Mouse (Mus musculus) forebrain, embryonic 12.5 days (tissue): ENCODE results near the gene Map3k13. TPM values are rescaled to one million over a fixed set of nuclear protein-coding genes. Genes with fewer than 3 reads are reported as not detected.

Source experiments
- ATAC-seq: fragments of 200-750 bp; cut with Nextera tagmentation; 2 replicates; pipeline ENCODE4 v1.8.0; 2017; ENCODE audit warnings: moderate TSS enrichment; ENCODE audit not compliant: low FRiP score
- H3K27ac ChIP-seq: fragments of 300-500 bp; sonication (generic); 2 replicates; pipeline ENCODE4 v1.5.1; 2016; ENCODE audit warnings: mild to moderate bottlenecking
- H3K27me3 ChIP-seq: fragments of 300-500 bp; sonication (generic); 2 replicates; pipeline ENCODE4 v1.6.1; 2016; ENCODE audit warnings: mild to moderate bottlenecking
- H3K36me3 ChIP-seq: fragments of 300-500 bp; sonication (generic); replicated peaks from 2 replicates; pipeline ENCODE4 v1.6.1; 2016; ENCODE audit warnings: mild to moderate bottlenecking
- H3K4me1 ChIP-seq: fragments of 300-500 bp; sonication (generic); 2 replicates; pipeline ENCODE4 v1.6.1; 2016
- H3K4me2 ChIP-seq: fragments of 300-500 bp; sonication (generic); 2 replicates; pipeline ENCODE4 v1.6.1; 2016; ENCODE audit warnings: mild to moderate bottlenecking, moderate library complexity
- H3K4me3 ChIP-seq: fragments of 300-500 bp; sonication (generic); replicated peaks from 2 replicates; pipeline ENCODE4 v1.5.1; 2016; ENCODE audit warnings: mild to moderate bottlenecking
- H3K9ac ChIP-seq: fragments of 300-500 bp; sonication (generic); 2 replicates; pipeline ENCODE4 v1.6.1; 2016; ENCODE audit warnings: mild to moderate bottlenecking
- H3K9me3 ChIP-seq: fragments of 300-500 bp; sonication (generic); 2 replicates; pipeline ENCODE4 v1.6.1; 2016
- WGBS: fragments of 180-500 bp; shearing (Covaris S2); methylation state at CpG from one replicate; pipeline ENCODE4 v1.1.7; 2016; 5-methylcytosine and 5-hydroxymethylcytosine counted together
- polyA plus RNA-seq: library from polyadenylated mRNA; unstranded; fragments of >200 nt; fragmentation: Nextera tagmentation; extraction: Ambion mirVana; gene quantifications from 2 replicates; pipeline ENCODE4 v1.2.1, GENCODE M21; 2016

Map3k13 gene
- polyA plus RNA-seq, 1 experiment from 2014 or later = 4.8 TPM

DNA sequence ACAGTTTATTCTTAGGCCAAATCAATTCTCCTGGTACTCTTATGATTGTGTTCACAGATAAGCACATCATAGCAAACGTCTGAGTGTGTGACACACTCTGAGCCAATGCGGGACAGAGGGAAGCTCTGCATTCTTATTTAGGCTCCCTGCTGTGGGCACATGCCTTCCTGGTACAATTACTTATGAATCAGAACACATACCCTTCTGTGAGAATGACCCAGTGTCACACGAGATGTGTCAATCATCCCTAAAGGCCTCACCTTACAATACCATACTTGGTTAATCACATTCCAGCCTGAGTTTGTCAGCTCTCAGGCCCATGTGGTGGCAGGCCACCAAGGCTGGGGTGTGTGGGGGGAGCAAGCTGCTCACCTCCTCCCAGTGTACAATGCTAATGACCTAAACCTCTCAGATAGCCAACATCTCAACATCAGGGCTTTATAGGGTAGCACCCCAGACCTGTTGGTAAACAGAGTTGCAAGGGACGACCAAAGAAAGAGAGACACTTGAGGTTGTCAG is 63.0 kb downstream of the Map3k13 start:
- Histone ChIP-seq H3K9ac (no peak overlapping the region), H3K9me3 (no peaks in the 10 kb centered on the region), H3K27me3 (no peaks in the 10 kb centered on the region), H3K4me1 (peaks cover 50% of the 10 kb centered on the region), H3K4me2 (no peak overlapping the region), H3K27ac (peak overlapping the region; percentile 50; the same call in 1 of the 2 replicates), H3K4me3 (no peak overlapping the region), H3K36me3 (no peaks in the 10 kb centered on the region)
- peak; percentile 31; the same call in 1 of the 2 replicates for ATAC-seq
- 31% methylated on average over 4 of the region's 4 CpGs for WGBS

- 58% methylated on average over 6 of the region's 6 CpGs for WGBS
- ATAC-seq = no peak; the same call in 1 of the 2 replicates
- Histone ChIP-seq H3K9me3 (no peaks in the 10 kb centered on the region), H3K27ac (peak overlapping the region; percentile 53), H3K36me3 (no peaks in the 10 kb centered on the region), H3K4me1 (peaks cover 41% of the 10 kb centered on the region), H3K27me3 (no peaks in the 10 kb centered on the region), H3K4me3 (no peak overlapping the region), H3K9ac (no peak overlapping the region), H3K4me2 (no peak overlapping the region)
These were observed 64.0 kb downstream of the Map3k13 start for GRCm38 (mm10) chr16:21858163-21858562.

DNA sequence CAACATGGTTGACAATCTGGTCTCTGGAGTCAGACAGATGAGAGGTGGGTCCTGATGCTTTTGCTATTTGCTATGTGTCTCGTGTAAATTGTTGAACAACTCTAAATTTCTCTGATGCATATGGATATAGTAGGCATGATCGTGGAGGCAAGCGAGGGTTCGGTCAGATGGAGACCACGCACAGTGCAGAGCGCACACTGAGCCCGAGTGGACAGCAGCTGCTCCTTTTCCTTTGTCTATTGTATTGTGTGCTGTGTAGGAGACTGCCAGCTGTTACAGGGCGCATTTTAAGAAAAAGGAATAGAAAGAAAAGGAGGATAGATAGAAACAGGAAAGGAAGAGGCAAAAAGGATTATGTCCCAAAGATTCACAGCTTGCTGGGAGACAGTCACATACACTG is 64.7 kb downstream of the Map3k13 start:
- peak; percentile 75; the same call in 1 of the 2 replicates for ATAC-seq
- Histone ChIP-seq H3K4me3 (no peak overlapping the region), H3K9ac (no peak overlapping the region), H3K27me3 (no peaks in the 10 kb centered on the region), H3K4me1 (peaks cover 36% of the 10 kb centered on the region), H3K4me2 (no peak overlapping the region), H3K36me3 (no peaks in the 10 kb centered on the region), H3K27ac (peak overlapping the region; percentile 53), H3K9me3 (no peaks in the 10 kb centered on the region)
- 59% methylated on average over 8 of the region's 8 CpGs for WGBS

DNA sequence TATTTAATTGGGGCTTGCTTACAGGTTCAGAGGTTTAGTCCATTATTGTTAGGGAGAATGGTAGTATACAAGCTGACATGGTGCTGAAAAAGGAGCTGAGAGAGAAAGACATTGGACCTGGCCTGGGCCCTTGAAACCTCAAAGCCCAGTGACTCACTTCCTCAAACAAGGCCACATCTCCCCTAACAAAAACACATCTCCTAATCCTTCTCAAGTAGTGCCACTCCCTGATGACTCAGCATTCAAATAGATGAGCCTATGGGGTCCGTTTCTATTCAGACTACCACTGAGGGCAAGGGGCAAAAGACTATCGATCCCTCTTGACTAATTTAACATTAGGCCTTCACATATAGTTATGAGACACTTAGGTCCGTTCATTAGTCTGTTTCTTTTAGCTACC is 68.3 kb downstream of the Map3k13 start:
- H3K9me3 ChIP-seq = no peaks in the 10 kb centered on the region
- H3K36me3 ChIP-seq = no peaks in the 10 kb centered on the region
- ATAC-seq = no peak
- no peaks in the 10 kb centered on the region for H3K27me3 ChIP-seq
- no peak overlapping the region for H3K27ac ChIP-seq
- 80% methylated on average over 3 of the region's 3 CpGs for WGBS
- no peak overlapping the region for H3K4me2 ChIP-seq
- H3K4me3 ChIP-seq = no peak overlapping the region
- H3K9ac ChIP-seq = no peak overlapping the region
- peaks cover 39% of the 10 kb centered on the region for H3K4me1 ChIP-seq

GRCm38 (mm10) chr16:21865250-21865982 is 71.3 kb downstream of the Map3k13 start:
- no peak overlapping the region for H3K4me2 ChIP-seq
- H3K4me1 ChIP-seq = peaks cover 40% of the 10 kb centered on the region
- no peaks in the 10 kb centered on the region for H3K27me3 ChIP-seq
- WGBS = 57% methylated on average over 7 of the region's 7 CpGs
- H3K27ac ChIP-seq = peak overlapping the region; percentile 57
- H3K4me3 ChIP-seq = no peak overlapping the region
- no peaks in the 10 kb centered on the region for H3K36me3 ChIP-seq
- ATAC-seq = no peak
- H3K9me3 ChIP-seq = no peaks in the 10 kb centered on the region
- H3K9ac ChIP-seq = no peak overlapping the region

DNA sequence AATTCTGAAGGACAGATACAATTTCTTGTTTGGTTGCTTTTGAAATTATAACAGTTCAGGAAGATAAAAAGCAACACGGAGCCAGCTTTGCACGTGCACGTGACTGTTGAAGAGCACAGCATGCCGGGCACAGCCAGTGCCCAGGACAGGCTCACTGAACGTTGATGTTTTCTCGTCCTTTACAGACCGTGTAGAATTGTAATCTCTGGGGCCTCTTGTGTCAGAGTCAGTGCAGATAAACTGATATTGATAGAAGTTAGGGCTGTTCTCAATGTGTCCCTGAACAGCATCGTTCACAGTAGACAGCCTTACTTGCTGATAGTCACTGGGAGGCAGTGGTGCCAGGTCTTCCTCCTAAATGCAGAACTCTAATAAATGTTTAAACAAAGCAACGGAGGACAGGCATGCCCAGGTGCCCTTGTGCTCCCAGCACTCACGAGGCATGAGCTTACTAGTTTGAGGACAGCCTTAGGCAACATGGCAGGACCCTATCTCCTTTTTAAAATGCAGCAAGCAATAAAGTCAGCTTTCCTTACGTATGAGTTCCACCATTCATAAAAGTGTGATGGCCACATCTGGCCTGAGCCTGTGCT is 71.9 kb downstream of the Map3k13 start:
- WGBS = 82% methylated on average over 11 of the region's 11 CpGs
- Histone ChIP-seq H3K4me1 (peaks cover 42% of the 10 kb centered on the region), H3K4me2 (no peak overlapping the region), H3K27me3 (no peaks in the 10 kb centered on the region), H3K9ac (no peak overlapping the region), H3K9me3 (no peaks in the 10 kb centered on the region), H3K4me3 (no peak overlapping the region), H3K36me3 (no peaks in the 10 kb centered on the region), H3K27ac (peak overlapping the region; percentile 57; the same call in 1 of the 2 replicates)
- no peak for ATAC-seq

DNA sequence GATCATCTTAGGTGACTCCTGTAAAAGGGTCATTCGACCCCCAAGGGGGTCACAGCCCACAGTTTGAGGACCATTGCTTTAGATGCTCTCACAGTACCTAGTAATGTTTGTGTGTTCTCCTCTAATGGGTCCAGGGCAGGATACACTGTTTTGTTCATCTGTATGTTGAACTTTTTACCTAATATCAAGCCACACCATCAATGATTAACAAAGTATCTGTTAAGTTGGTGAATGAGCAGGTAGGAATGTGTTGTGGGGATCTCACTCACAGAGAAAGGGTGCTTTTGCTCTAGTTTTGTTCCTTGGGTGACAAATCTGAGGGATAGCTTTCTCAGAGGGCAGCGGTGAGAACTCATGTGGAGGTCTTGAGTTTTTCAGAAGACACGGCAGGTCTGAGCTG is 73.6 kb downstream of the Map3k13 start:
- H3K4me1 ChIP-seq = peaks cover 42% of the 10 kb centered on the region
- no peak overlapping the region for H3K27ac ChIP-seq
- 84% methylated on average over 3 of the region's 3 CpGs for WGBS

GRCm38 (mm10) chr16:21868651-21869050 is 74.5 kb downstream of the Map3k13 start:
- ATAC-seq = no peak
- peak overlapping the region; percentile 61; the same call in 1 of the 2 replicates for H3K27ac ChIP-seq
- no peak overlapping the region for H3K4me3 ChIP-seq
- no peak overlapping the region for H3K9ac ChIP-seq
- H3K36me3 ChIP-seq = no peaks in the 10 kb centered on the region
- no peaks in the 10 kb centered on the region for H3K9me3 ChIP-seq
- WGBS = 75% methylated on average over 6 of the region's 6 CpGs
- H3K4me2 ChIP-seq = no peak overlapping the region
- H3K27me3 ChIP-seq = no peaks in the 10 kb centered on the region
- H3K4me1 ChIP-seq = peaks cover 42% of the 10 kb centered on the region

More for the DNA sequence above, 73.6 kb downstream of the Map3k13 start:
- Histone ChIP-seq H3K27me3 (no peaks in the 10 kb centered on the region), H3K9me3 (no peaks in the 10 kb centered on the region), H3K4me2 (no peak overlapping the region), H3K4me3 (no peak overlapping the region), H3K9ac (no peak overlapping the region), H3K36me3 (no peaks in the 10 kb centered on the region)
- ATAC-seq = no peak

- 12% methylated on average over 4 of the region's 4 CpGs for WGBS
- Histone ChIP-seq H3K9ac (no peak overlapping the region), H3K27ac (peak overlapping the region; percentile 59), H3K4me3 (no peak overlapping the region), H3K27me3 (no peaks in the 10 kb centered on the region), H3K36me3 (no peaks in the 10 kb centered on the region), H3K4me2 (no peak overlapping the region), H3K4me1 (peaks cover 42% of the 10 kb centered on the region), H3K9me3 (no peaks in the 10 kb centered on the region)
- peak; percentile 88 for ATAC-seq
These were observed 75.7 kb downstream of the Map3k13 start for GRCm38 (mm10) chr16:21869879-21870278.

DNA sequence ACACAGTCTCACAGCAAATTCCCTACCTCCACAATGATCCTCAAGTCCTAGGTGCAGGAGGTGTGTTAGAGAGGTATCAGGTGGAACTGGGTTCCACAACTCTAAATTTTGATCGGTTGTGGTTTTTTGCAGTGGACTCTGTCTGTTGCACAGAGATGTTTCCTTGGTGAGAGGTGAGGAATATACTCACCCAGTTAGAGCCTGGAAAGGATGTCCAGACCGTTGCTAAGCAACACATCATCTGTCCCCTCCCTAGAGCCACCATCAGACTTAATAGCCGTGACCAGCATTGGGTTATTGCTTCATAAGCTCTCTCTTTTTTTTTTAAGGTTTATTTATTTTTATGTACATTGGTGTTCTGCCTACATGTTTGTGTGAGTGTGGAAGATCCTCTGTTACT is 83.6 kb downstream of the Map3k13 start:
- Histone ChIP-seq H3K9me3 (no peaks in the 10 kb centered on the region), H3K9ac (no peak overlapping the region), H3K4me3 (no peak overlapping the region), H3K4me2 (no peak overlapping the region), H3K27ac (no peak overlapping the region), H3K36me3 (no peaks in the 10 kb centered on the region), H3K27me3 (no peaks in the 10 kb centered on the region), H3K4me1 (peaks cover 19% of the 10 kb centered on the region)
- 94% methylated on average over 3 of the region's 3 CpGs for WGBS
- ATAC-seq = no peak

GRCm38 (mm10) chr16:21878834-21879233 is 84.7 kb downstream of the Map3k13 start:
- H3K4me1 ChIP-seq = peaks cover 23% of the 10 kb centered on the region
- H3K4me2 ChIP-seq = no peak overlapping the region
- no peaks in the 10 kb centered on the region for H3K9me3 ChIP-seq
- H3K27ac ChIP-seq = no peak overlapping the region
- WGBS = 87% methylated on average over 3 of the region's 3 CpGs
- H3K27me3 ChIP-seq = no peaks in the 10 kb centered on the region
- H3K36me3 ChIP-seq = no peaks in the 10 kb centered on the region
- H3K9ac ChIP-seq = no peak overlapping the region
- ATAC-seq = no peak
- no peak overlapping the region for H3K4me3 ChIP-seq

DNA sequence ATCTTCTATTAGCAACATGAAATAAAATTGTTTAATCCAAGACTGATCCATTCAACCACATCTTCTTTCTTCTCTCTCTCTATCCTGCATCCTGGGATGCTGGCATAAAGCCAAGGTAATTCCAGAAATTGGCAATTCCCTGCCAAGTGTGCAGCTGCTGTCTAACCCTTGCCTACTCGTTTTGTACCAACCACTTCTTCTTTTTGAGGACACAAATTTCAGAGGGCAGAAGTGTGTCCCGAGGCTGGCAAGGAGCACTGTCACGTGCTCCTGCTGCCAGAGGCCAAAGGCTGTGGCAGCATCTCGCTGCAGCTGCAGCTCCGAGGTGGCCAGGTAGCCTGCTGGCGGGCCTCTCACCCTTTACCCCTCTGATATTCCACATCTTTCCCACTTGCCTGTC is 87.0 kb downstream of the Map3k13 start:
- ATAC-seq = peak; percentile 67; the same call in 1 of the 2 replicates
- Histone ChIP-seq H3K9me3 (no peaks in the 10 kb centered on the region), H3K4me2 (no peak overlapping the region), H3K27me3 (no peaks in the 10 kb centered on the region), H3K36me3 (no peaks in the 10 kb centered on the region), H3K4me3 (no peak overlapping the region), H3K4me1 (peaks cover 23% of the 10 kb centered on the region), H3K27ac (peak overlapping the region; percentile 84), H3K9ac (no peak overlapping the region)
- 37% methylated on average over 6 of the region's 6 CpGs for WGBS
